Mouse (Mus musculus) liver, adult 2 months (tissue): Measurements from ENCODE around the gene Parvg. TPM values are rescaled to one million over a fixed set of nuclear protein-coding genes. Genes with fewer than 3 reads are reported as not detected.

ENCODE experiments used
- DNase-seq: peaks from one replicate; pipeline ENCODE4 v3.0.0-alpha.2; 2011; ENCODE audit warnings: low read depth, low spot score; ENCODE audit errors: extremely low read depth
- H3K27ac ChIP-seq: fragments of 200-500 bp; replicated peaks from 2 replicates; pipeline ENCODE4 v1.5.1; 2012; ENCODE audit warnings: low read depth, mild to moderate bottlenecking, control low read depth, inconsistent platforms, low read length; ENCODE audit not compliant: insufficient read depth
- H3K27me3 ChIP-seq: fragments of 200-500 bp; 2 replicates; pipeline ENCODE4 v1.6.1; 2012; ENCODE audit warnings: mild to moderate bottlenecking, moderate library complexity, low read length, inconsistent platforms; ENCODE audit not compliant: control insufficient read depth, insufficient read depth
- H3K36me3 ChIP-seq: fragments of 200-500 bp; 2 replicates; pipeline ENCODE4 v1.6.1; 2012; ENCODE audit warnings: low read length, inconsistent platforms; ENCODE audit not compliant: control insufficient read depth, insufficient read depth
- H3K4me1 ChIP-seq: fragments of 200-500 bp; 2 replicates; pipeline ENCODE4 v1.6.1; 2011; ENCODE audit warnings: low read length; ENCODE audit not compliant: control insufficient read depth, insufficient read depth
- H3K4me3 ChIP-seq: fragments of 200-500 bp; 2 replicates; pipeline ENCODE4 v1.5.1; 2011; ENCODE audit warnings: low read depth, mild to moderate bottlenecking, control low read depth, low read length, moderate library complexity; ENCODE audit not compliant: insufficient read depth
- H3K79me2 ChIP-seq: fragments of 200-500 bp; 2 replicates; pipeline ENCODE4 v1.6.1; 2012; ENCODE audit warnings: inconsistent platforms, mild to moderate bottlenecking, low read length, moderate library complexity; ENCODE audit not compliant: control insufficient read depth, insufficient read depth
- H3K9ac ChIP-seq: fragments of 200-500 bp; 2 replicates; pipeline ENCODE4 v1.6.1; 2012; ENCODE audit warnings: low read depth, mild to moderate bottlenecking, control low read depth, inconsistent platforms, low read length
- CTCF ChIP-seq: fragments of 200-500 bp; IDR thresholded peaks from 2 replicates; pipeline ENCODE4 v1.5.1; 2011; ENCODE audit warnings: low read depth, low read length, control low read depth
- POLR2A ChIP-seq: fragments of 200-500 bp; IDR thresholded peaks from 2 replicates; pipeline ENCODE4 v1.6.1; 2011; ENCODE audit warnings: low read length, control low read depth; ENCODE audit not compliant: insufficient read depth; ENCODE audit errors: extremely low read depth
- WGBS: fragments of 180-500 bp; shearing (Covaris S2); methylation state at CpG from one replicate; pipeline ENCODE4 v1.1.7; 2018; 5-methylcytosine and 5-hydroxymethylcytosine counted together
- polyA plus RNA-seq: library from polyadenylated mRNA; depleted of rRNA; stranded (reverse); fragments of >200 nt; gene quantifications from 2 replicates; pipeline ENCODE4 v1.2.3, GENCODE M21; 2012
- total RNA-seq: library from RNA; depleted of rRNA; stranded (reverse); fragments of >200 nt; gene quantifications from 2 replicates; pipeline ENCODE4 v1.2.3, GENCODE M21; 2014

The Parvg gene
- total and polyA plus RNA-seq, 2 experiments: 0.74 to 0.95 TPM

DNA sequence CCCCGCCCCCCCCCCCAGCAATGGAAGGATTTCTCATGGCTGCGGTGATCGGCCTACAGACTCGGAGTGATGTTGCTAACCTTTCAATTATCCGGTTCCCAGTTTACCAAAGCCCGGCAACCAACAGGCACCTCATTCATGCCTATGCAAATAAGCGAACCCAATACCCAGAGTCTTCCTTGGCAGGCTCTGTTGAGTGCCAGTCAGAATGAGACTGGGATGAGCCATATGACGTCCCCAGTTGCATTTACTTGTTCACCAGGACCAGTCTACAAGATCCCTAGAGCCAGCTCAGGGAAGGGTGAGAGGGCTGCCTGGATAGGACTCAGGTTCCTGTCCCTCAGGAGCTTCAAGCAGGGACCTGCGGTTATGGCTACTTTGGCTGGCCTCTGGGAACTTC, 29.4 kb upstream of the Parvg start:
- no peak for TF ChIP-seq POLR2A
- no peak for TF ChIP-seq CTCF
- WGBS: 95% methylated on average over 9 of the region's 9 CpGs

GRCm38 (mm10) chr15:84295225-84295624, 28.6 kb upstream of the Parvg start:
- TF ChIP-seq CTCF (no peak), POLR2A (no peak)
- H3K4me1 ChIP-seq: no peaks in the 10 kb centered on the region
- 71% methylated on average over 10 of the region's 10 CpGs for WGBS
- no peak overlapping the region for H3K27ac ChIP-seq
- H3K79me2 ChIP-seq: no peaks in the 10 kb centered on the region
- no peaks in the 10 kb centered on the region for H3K36me3 ChIP-seq
- H3K4me3 ChIP-seq: no peak overlapping the region
- H3K27me3 ChIP-seq: no peaks in the 10 kb centered on the region
- H3K9ac ChIP-seq: no peak overlapping the region
- no peak for DNase-seq

More for the DNA sequence above, 29.4 kb upstream of the Parvg start:
- H3K4me3 ChIP-seq: no peak overlapping the region
- no peak overlapping the region for H3K9ac ChIP-seq
- H3K79me2 ChIP-seq: no peaks in the 10 kb centered on the region
- no peak overlapping the region for H3K27ac ChIP-seq
- no peaks in the 10 kb centered on the region for H3K27me3 ChIP-seq
- no peaks in the 10 kb centered on the region for H3K4me1 ChIP-seq
- no peaks in the 10 kb centered on the region for H3K36me3 ChIP-seq
- no peak for DNase-seq

- Histone ChIP-seq H3K4me1 (no peaks in the 10 kb centered on the region), H3K27ac (no peak overlapping the region), H3K36me3 (no peaks in the 10 kb centered on the region), H3K9ac (no peak overlapping the region), H3K79me2 (no peaks in the 10 kb centered on the region), H3K4me3 (no peak overlapping the region), H3K27me3 (no peaks in the 10 kb centered on the region)
- 69% methylated on average over 8 of the region's 8 CpGs for WGBS
- DNase-seq: no peak
- TF ChIP-seq CTCF (no peak), POLR2A (no peak)
Observed at GRCm38 (mm10) chr15:84297454-84297853, 26.4 kb upstream of the Parvg start.

DNA sequence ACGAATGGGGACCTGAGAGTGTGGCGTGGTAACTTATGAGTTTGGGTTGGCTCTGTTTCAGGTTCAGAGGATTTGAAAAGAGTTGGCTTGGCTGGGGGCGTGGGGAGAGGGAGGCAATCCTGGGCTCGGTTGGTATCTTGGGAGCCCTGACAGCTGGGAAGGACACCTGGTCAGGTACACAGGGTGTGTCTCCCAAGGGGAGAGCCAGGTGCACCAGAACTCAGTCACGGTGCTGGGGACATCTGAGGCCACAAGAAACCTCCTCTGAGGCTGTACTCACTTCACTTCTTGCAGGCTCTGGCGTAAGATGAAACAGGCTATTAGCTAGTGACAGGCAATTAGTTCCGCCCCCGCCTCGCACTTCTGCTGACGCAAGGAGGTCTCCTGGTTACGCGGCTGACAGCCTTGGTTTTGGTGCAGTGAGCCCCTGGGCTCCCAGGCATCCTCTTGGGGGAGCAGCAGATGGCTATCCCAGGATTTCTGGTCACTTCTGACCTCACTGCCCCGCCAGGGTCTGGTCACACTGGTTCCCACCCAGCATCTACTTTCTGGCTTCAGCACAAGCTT, 24.9 kb upstream of the Parvg start:
- WGBS: 87% methylated on average over 13 of the region's 13 CpGs
- Histone ChIP-seq H3K27me3 (no peaks in the 10 kb centered on the region), H3K4me3 (no peak overlapping the region), H3K27ac (no peak overlapping the region), H3K79me2 (no peaks in the 10 kb centered on the region), H3K36me3 (no peaks in the 10 kb centered on the region), H3K9ac (no peak overlapping the region), H3K4me1 (no peaks in the 10 kb centered on the region)
- DNase-seq: no peak
- no peak for TF ChIP-seq POLR2A
- TF ChIP-seq CTCF: no peak

- Histone ChIP-seq H3K9ac (no peak overlapping the region), H3K36me3 (no peaks in the 10 kb centered on the region), H3K4me1 (no peaks in the 10 kb centered on the region), H3K79me2 (no peaks in the 10 kb centered on the region), H3K27me3 (no peaks in the 10 kb centered on the region), H3K27ac (no peak overlapping the region), H3K4me3 (no peak overlapping the region)
- WGBS: 84% methylated on average over 9 of the region's 9 CpGs
- no peak for TF ChIP-seq POLR2A
- no peak for TF ChIP-seq CTCF
- no peak for DNase-seq
Observed at GRCm38 (mm10) chr15:84299662-84300333, 24.0 kb upstream of the Parvg start.

- TF ChIP-seq CTCF (no peak), POLR2A (no peak)
- Histone ChIP-seq H3K27ac (no peak overlapping the region), H3K27me3 (no peaks in the 10 kb centered on the region), H3K4me1 (no peaks in the 10 kb centered on the region), H3K9ac (no peak overlapping the region), H3K4me3 (no peak overlapping the region), H3K79me2 (no peaks in the 10 kb centered on the region), H3K36me3 (no peaks in the 10 kb centered on the region)
- 82% methylated on average over 2 of the region's 2 CpGs for WGBS
- DNase-seq: no peak
Observed at GRCm38 (mm10) chr15:84300591-84300990, 23.2 kb upstream of the Parvg start.
